Mouse (Mus musculus) telencephalon, adult 2 months (tissue): ENCODE measurements around the gene Hoxa3.

Experiments
- DNase-seq: peaks from one replicate; pipeline ENCODE4 v3.0.0-alpha.2; 2011; ENCODE audit warnings: low read depth, low spot score

Gene Hoxa3

DNA sequence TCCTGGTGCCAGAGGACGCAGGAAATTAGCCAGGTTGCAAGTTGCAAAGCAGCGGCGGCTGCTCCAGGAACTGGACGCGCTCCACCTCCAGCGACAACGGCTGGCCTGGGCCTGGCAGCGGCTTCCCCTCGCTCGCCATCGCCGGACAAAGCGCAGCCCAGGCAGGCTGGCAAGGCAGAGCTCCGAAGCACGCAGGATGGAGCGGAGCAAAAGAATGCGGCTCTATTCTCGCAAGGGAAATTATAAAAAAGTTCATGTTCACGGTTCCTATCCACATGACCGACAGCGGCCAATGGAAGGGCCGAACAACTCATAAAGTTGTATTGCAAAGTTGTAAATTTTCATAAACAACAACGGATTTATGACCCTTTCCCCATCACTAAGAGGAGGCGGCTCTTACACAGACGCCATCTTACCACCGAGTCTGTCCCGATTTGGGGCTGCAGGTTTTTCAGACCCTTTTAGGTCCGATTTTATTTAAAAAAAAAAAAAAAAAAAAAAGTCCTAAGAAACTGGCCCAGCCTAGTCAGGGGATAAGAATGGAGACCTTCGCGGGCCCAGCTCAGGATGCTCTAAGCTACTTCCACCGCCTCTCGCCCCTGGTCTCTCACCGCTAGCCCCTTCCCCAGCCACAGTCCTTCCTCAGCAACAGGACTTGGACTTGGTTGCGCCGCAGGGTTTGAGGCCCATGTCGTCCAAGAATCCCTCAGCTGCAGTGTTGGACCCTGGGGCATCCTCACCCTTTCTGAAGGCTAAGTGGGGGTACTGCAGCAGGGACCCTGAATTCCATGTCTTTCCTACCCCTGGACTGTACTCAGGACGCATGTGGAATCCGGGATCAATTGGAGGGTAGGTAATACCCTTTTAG lies at the start of gene Hoxa3, which contains the start of gene Gm28308:
Gene Hoxa3 (minus strand): TSS at position 218 of the 868 bp plus-strand sequence.
Gene Gm28308 (minus strand): TSS at position 221 of the 868 bp plus-strand sequence.
- no peak for DNase-seq

DNA sequence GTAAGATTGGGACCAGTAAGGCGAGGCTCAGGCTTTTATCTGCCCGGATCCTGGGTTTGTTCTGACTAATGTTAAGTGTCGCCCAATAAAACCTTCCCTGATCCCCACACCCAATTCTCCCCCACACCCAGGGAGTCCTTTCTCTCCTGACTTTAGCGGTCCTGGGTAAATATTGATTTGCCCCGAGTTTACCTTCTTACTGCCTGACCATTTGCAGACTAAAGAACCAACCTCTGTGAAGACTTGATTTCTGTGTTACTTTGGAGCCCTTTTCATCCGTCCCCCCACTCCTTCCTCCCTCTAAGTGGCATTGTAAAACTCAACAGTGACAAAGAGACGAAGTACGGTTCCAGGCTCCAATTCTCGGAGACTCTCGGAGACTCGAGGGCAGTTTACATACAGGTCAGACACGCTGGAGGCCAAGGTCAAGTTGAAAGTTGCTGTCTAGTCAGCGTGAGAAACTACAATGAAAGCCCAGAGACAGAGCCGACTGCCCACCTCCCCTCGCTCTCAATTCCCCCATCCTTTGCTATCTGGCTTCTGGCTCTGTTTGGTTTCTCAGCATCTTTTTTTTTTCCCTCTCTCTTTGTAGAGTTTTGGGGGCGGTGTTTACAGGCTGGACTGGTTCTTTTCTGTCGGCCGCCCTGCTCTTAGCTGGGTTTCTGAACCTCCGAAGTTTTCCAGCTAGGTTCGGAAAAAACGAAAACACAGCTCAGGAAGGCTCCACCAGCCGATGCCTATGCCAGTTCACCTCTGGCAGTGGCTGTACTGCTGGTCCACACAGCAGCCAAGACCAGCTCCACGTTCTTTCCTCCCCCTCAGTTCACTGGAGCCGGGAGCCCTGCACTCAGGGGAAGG lies 49.6 kb upstream of the Hoxa3 start:
- no peak for DNase-seq

DNA sequence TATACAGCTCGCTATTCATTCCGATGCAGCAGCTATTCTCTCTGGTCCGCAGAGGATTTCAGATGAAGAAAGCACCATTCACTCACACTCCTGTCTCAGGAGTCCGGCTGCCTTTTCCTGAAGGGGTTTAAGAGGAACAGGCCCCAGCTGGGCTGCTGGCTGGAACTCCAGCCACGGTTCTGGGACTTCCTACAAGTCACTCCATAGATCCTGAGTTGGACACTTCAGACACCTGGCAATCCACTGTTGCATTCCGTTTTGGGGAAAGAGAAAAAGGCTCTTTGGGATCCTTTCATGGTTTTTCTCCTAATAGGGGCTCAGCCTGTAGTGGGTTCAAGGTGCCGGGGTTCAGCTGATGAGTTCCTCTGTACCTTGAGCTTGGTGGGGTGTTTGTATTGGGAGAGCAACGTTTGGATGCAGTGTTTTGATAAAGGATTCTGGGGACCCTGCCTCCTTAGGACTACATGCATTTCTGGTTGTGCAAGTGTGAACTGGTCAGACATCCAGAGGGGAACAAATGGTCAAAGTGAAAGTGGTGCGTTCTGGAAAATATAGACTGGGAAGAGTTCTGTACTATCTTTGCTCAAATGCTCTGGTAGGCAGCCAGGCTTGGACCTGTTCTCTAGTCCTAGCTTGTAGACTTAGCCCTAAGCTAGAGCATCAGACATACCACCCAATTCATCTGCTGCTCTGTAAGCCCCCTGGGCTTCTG lies 48.8 kb upstream of the Hoxa3 start:
- no peak for DNase-seq

DNA sequence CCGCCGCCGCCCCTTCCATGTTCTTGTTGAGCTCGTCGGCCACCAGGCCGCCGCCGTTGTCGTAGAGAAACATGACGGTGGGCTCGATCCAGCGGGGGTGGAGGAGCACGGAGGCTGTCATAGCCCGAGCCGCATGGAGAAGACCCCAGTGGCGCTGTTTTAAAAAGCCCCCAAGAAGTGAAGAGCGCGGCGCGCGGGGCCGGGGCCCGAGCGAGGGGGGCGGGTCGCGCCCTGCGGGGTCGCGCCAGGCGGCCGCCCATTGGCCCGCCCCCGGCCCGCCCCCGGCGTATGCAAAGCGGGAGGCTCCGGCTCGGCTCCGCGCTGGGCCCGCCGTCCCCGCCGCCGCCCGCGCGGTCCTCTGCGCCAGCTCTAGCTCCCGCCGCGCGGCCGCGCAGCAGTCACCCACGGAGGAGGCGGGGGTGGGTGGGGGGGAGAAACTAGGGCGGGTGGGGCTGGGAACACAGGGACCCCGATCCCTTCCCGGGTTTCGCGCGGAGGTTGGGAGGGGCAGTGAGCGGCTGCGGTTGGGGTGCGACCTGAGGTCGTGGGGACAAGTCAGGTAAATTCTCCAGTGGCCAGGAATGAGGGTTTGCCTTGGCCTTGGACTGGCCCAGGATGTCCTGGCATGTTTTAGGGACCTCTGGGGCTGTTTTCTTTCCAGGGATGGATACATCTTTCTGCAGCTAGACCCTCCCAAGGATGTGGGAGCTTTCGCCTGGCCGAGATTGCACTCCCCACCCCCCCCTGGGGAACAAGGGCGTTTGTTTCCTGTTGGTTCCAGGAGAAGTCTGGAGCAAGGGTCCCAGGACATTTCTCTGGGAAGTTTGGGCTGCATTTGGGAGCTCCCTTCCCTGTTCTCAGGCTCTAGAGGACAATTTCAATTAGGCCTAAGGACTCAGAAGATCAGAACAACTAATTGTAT lies 47.8 kb upstream of the Hoxa3 start, which contains the start of gene Hoxa13:
Gene Hoxa13 (minus strand): TSS at position 227 of the 922 bp plus-strand sequence.
- DNase-seq: no peak

DNA sequence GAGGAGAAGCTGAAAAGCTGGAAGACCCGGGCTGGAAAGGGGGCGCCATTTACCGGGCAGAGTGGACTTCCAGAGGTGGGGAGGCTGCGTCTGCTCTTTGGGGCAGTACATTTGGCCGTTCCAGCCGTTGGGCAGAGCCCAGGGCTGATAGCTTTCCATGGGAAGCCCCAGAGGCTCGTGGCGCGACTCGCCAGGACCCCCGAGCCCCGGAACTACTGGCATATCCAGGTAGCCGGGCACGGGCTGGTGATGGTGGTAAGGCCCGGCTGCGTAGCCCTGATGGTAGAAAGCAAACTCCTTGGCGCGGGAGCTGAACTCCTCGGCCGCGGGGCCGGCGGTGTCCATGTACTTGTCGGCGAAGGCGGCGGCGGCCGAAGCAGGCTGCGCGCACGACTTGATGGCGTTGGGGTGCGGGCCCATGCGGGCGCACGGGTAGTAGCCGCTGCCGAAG lies 46.7 kb upstream of the Hoxa3 start:
- DNase-seq: no peak

DNA sequence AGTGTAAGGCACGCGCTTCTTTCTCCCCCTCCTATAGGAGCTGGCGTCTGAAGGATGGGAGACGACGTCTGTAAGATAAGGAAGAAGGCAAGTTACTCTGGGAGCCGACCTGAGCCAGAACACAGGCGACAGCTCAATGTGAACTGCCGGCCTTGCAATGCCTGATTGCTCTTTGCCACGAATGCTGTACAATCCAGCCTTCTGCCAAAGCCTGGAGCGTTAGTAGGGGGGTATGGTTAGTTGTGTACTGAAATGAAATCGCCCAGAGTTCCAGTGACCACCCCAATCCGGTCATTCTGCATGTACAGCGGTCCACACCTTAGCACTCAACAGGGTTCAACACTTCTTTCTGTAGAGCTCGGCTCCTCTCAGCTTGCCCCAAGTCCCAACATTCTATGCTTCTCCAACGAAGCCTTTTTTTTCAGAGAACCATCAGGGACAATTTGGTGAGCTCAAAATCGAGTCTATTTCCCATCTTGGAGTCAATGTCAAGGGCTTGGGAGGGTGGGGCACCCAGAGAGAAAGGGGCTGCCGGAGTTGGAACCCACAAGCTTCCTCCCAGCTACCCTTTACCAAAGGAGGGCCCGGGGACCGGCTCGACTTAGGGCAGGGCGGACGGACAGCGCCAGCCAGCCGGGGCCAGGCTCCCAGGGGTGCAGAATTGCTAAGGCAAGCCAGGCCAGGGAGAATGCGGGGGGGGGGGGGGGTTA lies 46.1 kb upstream of the Hoxa3 start:
- DNase-seq: no peak

DNA sequence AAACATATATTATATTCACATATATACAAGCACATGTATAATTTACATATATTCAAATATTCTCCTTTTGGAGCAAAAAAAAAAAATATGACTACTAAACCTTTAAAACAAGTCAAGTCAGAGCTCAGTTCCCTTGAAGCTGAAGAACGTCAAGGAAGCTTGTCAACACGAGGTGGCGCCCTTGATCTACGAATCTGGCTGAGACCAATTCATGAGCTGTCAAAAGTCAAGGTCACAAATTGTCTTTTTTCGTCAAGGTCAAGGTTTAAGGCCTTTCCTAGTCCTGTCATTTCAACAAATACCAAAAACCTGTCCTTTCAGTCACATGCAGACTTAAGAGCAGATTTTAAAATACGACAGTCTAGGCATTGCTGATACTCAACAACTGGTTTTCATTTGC lies 43.8 kb upstream of the Hoxa3 start:
- DNase-seq: peak; percentile 18

DNA sequence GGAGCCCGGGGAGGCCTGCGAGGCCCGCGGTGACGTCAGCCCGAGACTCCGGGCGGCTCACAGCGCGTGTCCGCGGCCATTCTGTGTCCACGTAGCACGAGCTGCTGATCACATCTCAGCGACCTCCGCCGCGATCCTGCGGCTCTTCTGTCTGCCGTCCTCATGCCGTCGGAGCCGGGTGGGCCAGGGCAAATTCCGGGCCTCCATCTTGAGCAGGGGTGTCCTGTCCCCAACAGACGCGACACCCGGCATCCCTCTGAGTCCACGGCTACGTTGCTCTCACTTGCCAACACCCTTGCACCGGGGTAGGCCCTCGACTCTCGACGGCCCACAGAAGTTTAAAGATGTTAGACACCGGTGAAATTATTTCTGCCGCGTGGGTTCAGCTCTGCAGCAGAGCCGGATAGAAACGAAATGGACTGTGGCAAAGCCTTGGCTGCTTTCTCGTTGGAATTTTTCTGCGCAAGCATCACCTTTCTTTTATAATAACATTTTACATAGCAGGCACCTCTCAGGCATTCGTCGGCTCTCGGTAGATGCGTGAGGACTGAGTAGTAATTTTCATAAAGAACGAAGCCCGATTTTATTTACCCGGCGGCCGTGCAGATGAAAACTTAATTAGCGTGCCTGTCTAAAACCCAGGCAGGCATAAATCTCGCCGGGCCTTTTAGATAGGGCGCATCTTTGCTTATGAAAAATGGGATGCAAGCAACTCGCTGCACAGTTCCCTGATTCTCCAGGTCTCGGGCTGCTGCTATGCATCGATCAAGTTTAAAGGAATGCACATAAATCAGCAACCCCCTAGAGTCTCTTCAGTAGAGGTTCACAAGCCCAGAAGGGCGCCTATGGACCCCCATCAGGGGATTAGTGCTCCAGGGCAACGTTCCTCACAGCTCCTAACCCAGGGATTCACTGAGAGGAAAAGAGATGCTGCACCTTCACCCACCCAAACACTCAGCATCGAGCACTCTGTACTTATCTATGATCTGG lies 40.7 kb upstream of the Hoxa3 start:
- DNase-seq: no peak

DNA sequence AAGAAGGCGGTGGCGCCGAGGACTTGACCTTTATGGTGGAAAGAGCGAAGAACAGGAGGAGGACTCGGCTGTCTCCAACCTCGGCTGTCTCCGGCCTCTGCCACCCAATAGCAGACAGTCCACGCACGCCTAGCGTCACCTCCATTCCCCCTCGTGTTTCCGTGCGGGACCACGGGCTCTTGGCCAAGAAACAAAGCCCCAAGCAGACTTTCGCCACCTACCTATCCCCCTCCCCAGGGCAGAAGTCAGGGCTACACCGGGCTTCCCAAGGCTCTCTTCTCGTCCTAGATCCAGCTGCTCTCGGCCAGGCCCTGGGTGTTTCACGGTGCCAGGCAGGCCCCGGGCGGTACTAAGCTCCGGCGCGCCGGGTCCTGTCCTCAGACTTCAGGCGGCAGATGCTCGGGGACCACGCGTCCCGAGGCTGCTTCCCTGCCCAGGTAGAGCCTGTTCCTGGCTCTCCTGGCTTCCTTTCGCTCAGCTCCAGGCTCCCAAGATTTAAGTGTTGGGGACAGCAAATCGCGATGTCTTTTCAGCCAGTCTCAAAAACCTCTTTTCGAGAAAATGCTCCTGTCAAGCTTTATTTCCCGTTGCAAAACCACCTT lies 39.7 kb upstream of the Hoxa3 start:
- no peak for DNase-seq

DNA sequence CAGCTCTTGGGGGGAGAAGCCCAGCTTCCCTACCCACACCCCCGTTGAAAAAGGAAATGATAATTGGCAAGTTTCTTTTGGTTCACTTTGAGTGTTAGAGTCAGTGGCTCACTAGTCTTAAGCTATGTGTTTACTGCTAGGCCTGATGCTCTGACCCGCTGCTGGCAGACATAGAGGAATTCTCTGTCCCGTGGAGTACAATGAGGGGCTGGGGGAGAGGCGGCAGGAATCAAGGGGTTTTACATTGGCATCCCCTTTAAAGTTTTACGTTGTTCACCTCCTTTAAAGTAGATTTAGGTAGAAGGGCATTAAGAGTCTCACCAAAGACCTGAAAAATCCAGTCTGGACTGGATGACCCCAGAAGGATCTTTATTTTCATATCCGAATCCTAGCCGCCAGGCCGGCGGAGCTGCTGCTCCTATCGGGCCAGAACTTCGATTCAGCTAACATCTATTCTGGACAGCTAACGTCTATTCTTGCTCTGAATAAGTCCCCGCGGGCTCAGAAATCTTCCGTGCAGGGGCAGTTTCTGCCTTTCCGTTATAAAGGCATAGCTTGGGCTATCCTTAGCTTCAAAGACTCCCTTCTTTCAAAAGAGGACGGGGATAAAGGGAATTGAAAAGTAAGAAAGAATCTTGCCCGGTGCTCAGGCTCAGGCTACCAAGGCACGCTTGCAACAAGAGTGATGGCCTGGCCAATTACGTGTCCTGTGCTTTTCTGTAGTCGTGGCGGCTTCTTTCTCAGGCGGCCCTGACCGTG lies 39.1 kb upstream of the Hoxa3 start:
- no peak for DNase-seq

DNA sequence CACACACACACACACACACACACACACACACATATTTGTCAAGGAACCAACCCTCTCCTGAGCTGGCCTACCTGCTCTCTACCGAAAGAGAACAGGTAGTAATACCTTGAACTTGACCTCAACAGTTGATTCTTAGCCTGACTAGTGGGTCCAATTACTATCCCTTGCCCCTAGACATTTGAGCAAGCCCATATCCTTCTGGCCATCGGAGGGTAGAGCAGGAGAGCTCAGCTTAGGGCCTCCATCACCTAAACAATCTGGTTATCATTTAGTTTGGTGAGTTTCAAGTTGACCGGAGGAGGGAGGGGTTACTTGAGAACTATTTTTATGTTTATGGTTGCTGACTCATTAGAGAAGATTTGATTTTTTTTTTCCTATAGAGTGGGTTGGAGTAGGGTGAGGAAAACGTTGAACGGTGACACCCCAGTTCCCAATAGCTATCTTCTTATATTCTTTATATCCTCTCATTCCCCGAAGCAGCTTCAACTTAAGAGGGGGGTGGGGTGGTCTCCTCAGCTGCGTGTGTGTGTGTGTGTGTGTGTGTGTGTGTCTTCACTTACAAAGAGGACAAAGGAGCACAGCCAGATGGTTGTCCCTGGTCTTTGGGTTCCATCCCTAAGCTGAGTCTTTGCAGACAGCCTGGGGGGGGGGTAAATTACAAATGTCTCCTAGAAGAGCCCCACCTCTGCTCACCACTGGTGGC lies 38.2 kb upstream of the Hoxa3 start:
- no peak for DNase-seq

DNA sequence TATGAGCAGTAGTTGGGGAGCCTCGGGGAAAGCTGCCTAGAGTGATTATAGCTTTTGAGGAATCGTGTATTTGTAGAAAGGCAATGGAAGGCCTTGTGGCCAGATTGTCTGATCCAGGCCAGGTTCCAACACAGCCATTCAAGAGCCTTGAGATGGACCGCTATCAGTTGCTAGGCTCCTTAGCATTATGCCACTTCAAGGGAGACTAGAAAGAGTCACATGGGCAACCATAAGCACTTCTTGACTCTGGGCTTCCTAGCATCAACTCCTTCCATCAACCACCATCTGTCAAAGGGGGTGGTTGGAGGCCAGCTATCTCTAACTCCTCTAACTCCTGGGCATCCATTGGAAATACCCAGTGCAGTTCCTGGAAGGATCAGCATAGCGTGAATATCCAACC lies 36.7 kb upstream of the Hoxa3 start:
- DNase-seq: no peak

DNA sequence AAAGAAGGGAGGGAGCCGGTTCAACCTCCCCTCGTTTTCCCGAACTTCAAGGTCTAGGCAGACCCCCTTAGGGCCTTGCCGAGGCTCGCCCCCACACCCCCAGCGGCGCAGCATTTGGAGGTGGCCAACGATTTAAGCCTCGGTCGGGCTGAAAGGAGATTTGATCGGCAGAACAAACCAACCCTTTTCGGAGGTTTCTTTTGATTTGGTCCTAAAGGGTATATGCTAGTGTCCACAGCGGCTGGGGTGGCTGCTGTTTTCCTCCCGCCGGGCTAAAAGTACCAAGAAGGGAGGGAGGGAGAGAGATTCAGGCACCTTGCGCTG lies 36.2 kb upstream of the Hoxa3 start:
- no peak for DNase-seq

DNA sequence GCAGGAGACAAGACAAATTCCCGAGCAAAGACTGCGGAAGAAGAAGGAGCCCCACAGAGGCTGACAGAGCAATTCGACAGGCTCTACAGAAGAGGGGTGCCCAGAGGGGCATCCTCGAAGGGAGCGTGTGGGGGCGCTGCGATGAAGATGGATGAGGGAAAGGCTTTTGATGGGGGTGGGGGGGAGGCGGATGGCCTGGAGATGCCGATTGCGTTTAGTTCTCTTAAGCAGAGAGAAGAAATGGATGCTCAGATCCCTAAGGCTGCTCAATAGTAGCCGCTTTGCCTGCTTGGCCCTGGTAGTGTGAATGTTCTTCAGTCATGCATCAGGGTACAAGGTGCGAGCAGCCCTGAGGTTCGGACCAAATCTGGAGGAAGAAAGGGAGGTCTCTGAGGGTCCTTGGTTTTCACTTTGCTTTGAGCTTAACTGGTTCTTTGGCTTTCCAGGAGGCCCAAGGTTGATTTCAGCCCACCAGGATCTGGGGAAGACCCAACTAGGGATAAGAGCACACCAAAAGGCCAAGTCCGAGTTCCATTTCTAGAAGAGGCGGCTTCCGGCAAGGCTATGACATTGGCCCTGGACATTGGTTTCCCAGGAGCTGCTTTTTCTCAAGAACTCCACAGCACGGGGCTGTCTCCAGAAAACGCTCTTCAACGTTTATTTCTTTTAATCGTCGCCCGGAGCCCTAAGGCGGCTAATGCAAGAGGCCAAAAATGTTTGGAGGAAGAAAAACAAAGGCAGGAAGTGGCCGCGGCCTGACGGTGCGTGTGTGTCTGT lies 35.7 kb upstream of the Hoxa3 start:
- no peak for DNase-seq

DNA sequence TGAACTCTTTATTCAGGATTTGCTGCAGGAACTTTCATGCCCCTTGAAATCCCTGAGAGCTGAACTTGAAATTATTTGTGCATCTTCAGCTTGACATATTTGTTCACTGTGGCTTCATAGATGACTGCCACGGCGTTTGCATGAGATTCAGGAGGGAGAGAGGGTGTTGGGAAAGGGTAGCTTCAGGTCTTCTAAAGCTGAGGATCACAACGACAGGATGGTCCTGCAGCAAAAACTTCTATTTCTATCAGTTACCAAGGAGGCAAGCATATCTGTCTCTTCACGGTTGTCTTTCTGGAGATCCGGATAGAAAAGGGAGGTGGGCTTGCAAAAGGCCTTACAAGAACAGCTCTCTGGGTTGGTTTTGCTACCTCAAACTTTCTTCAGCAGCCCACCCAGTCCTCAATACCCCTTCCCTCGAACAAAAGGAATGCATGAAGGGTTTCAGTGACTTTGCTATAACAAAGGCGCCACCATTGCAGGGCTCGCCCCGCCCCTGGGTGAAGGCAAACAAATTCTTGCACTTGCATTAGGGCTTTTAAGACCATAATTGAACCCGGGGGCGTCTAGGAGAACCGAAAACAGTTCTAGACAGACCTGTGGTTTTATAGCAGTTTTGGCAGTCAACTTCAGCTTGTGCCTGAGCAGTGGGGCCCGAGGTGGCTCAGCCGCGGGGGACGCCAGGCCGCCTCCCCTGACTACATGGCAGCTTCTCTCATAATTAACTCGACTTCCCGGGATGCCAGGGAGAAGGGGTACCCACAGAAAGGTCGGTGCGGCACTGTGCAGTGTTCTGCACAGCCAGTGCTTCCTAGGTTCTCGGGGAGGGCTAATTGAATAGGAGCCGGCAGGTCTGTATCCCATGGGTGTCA lies 34.9 kb upstream of the Hoxa3 start:
- no peak for DNase-seq
